Mouse (Mus musculus) midbrain, embryonic 14.5 days (tissue): ENCODE results near the gene Podn. TPM values are rescaled to one million over a fixed set of nuclear protein-coding genes. Genes with fewer than 3 reads are reported as not detected.

ENCODE experiments used
- ATAC-seq: fragments of 200-750 bp; cut with Nextera tagmentation; 2 replicates; pipeline ENCODE4 v1.8.0; 2017; ENCODE audit warnings: moderate number of reproducible peaks, moderate library complexity; ENCODE audit not compliant: low FRiP score, low TSS enrichment
- DNase-seq: peaks from one replicate; pipeline ENCODE4 v3.0.0-alpha.2; 2015
- H3K27ac ChIP-seq: fragments of 300-500 bp; sonication (generic); replicated peaks from 2 replicates; pipeline ENCODE4 v1.5.1; 2014; ENCODE audit warnings: mild to moderate bottlenecking, low read depth, low read length, moderate library complexity
- H3K27me3 ChIP-seq: fragments of 300-500 bp; sonication (generic); 2 replicates; pipeline ENCODE4 v1.6.1; 2014; ENCODE audit warnings: low read length, control low read depth, mixed read lengths; ENCODE audit not compliant: control insufficient read depth, insufficient read depth
- H3K36me3 ChIP-seq: fragments of 300-500 bp; sonication (generic); 2 replicates; pipeline ENCODE4 v1.6.1; 2014; ENCODE audit warnings: low read length, control low read depth; ENCODE audit not compliant: control insufficient read depth, insufficient read depth
- H3K4me1 ChIP-seq: fragments of 300-500 bp; sonication (generic); 2 replicates; pipeline ENCODE4 v1.6.1; 2014; ENCODE audit warnings: mild to moderate bottlenecking, antibody characterized with exemption, low read length, control low read depth; ENCODE audit not compliant: control insufficient read depth, insufficient read depth
- H3K4me2 ChIP-seq: fragments of 300-500 bp; sonication (generic); 2 replicates; pipeline ENCODE4 v1.6.1; 2014; ENCODE audit warnings: mild to moderate bottlenecking, low read length, moderate library complexity
- H3K4me3 ChIP-seq: fragments of 300-500 bp; sonication (generic); replicated peaks from 2 replicates; pipeline ENCODE4 v1.5.1; 2014; ENCODE audit warnings: low read depth, low read length
- H3K9ac ChIP-seq: fragments of 300-500 bp; sonication (generic); replicated peaks from 2 replicates; pipeline ENCODE4 v1.6.1; 2014; ENCODE audit warnings: mild to moderate bottlenecking, low read length, moderate library complexity
- H3K9me3 ChIP-seq: fragments of 300-500 bp; sonication (generic); 2 replicates; pipeline ENCODE4 v1.6.1; 2016; ENCODE audit warnings: low read length, control low read depth, mixed read lengths; ENCODE audit not compliant: control insufficient read depth
- WGBS: fragments of 180-500 bp; shearing (Covaris S2); extraction: QIAGEN DNeasy Blood & Tissue Kit; methylation state at CpG from one replicate; pipeline ENCODE4 v1.1.7; 2014; 5-methylcytosine and 5-hydroxymethylcytosine counted together
- polyA plus RNA-seq: library from polyadenylated mRNA; unstranded; fragments of >200 nt; fragmentation: Nextera tagmentation; extraction: Ambion mirVana; gene quantifications from 2 replicates; pipeline ENCODE4 v1.2.1, GENCODE M21; 2014

The Podn gene
- polyA plus RNA-seq, 1 experiment from 2014 or later: 0.12 TPM

DNA sequence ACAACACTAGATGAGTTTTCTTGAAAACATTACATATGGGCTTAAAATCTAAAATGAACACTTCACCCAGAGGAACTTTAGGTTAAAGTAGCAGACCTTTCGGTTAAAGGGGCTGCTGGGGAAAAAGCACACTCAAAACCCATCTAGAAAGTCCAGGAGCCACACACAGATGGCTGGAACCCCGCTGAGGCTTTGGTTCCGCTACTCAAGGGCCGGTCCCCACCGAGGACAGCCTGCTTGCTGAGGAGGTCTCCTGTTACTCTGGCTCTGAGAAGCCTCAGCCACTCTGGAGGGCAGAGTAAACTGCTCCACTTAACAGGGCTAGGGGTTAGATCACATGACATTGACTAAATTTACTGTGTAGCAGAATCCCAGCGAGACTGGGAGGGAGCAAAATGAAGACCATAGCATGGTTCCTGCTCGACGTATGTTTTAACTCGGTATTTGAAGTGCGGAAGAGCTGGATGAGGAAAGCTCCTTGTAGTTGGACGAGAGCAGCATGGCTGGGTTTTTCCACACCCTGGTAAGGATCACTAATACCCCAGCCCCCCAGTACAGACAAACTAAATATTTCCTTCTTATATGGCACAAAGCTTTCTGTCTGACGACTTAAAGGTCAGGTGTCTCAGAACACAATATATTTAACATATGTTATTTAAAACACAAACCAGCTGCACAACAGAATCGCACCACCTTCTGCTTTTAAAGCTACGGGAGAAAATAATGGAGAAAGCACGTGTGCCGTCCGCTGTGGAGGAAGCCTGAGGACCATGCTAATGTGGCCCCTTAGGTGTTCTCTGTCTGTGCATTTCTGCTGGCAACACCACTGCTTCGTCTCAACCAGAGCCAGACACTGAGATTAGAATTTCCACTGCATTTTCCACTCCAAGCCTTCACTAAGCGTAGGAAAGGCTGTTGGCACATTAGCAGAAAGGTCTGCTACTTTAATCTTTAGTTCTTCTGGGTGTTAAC lies 50.8 kb downstream of the Podn start:
- H3K27ac ChIP-seq: no peak overlapping the region
- H3K9me3 ChIP-seq: no peaks in the 10 kb centered on the region
- H3K27me3 ChIP-seq: no peaks in the 10 kb centered on the region
- peaks cover 55% of the 10 kb centered on the region for H3K36me3 ChIP-seq
- no peak overlapping the region for H3K4me2 ChIP-seq
- no peak overlapping the region for H3K4me3 ChIP-seq
- DNase-seq: no peak
- no peak for ATAC-seq
- no peaks in the 10 kb centered on the region for H3K4me1 ChIP-seq
- 75% methylated on average over 19 of the region's 19 CpGs for WGBS
- no peak overlapping the region for H3K9ac ChIP-seq

- H3K9ac ChIP-seq: no peak overlapping the region
- WGBS: 74% methylated on average over 8 of the region's 8 CpGs
- H3K36me3 ChIP-seq: peaks cover 5% of the 10 kb centered on the region; the same call in 1 of the 2 replicates
- no peaks in the 10 kb centered on the region for H3K9me3 ChIP-seq
- no peak overlapping the region for H3K4me2 ChIP-seq
- ATAC-seq: no peak
- H3K27me3 ChIP-seq: peaks cover 15% of the 10 kb centered on the region; the same call in 1 of the 2 replicates
- H3K4me1 ChIP-seq: no peaks in the 10 kb centered on the region
- no peak overlapping the region for H3K4me3 ChIP-seq
- no peak overlapping the region for H3K27ac ChIP-seq
- no peak for DNase-seq
Observed at GRCm38 (mm10) chr4:108037027-108037426, 59.2 kb downstream of the Podn start.

GRCm38 (mm10) chr4:108033041-108033764 lies 63.0 kb downstream of the Podn start:
- H3K27ac ChIP-seq: no peak overlapping the region
- H3K4me2 ChIP-seq: no peak overlapping the region
- H3K36me3 ChIP-seq: no peaks in the 10 kb centered on the region
- H3K4me3 ChIP-seq: no peak overlapping the region
- peaks cover 37% of the 10 kb centered on the region for H3K27me3 ChIP-seq
- no peak overlapping the region for H3K9ac ChIP-seq
- 82% methylated on average over 8 of the region's 8 CpGs for WGBS
- DNase-seq (no peak), ATAC-seq (no peak)
- H3K4me1 ChIP-seq: no peaks in the 10 kb centered on the region
- H3K9me3 ChIP-seq: no peaks in the 10 kb centered on the region

GRCm38 (mm10) chr4:108032352-108032849 lies 63.8 kb downstream of the Podn start:
- 47% methylated on average over 11 of the region's 11 CpGs for WGBS
- ATAC-seq: no peak
- no peak for DNase-seq
- peak overlapping the region; percentile 99 for H3K4me2 ChIP-seq
- peaks cover 37% of the 10 kb centered on the region for H3K27me3 ChIP-seq
- H3K9me3 ChIP-seq: no peaks in the 10 kb centered on the region
- H3K4me3 ChIP-seq: peak overlapping the region; percentile 52
- H3K4me1 ChIP-seq: no peaks in the 10 kb centered on the region
- peak overlapping the region; percentile 55 for H3K9ac ChIP-seq
- H3K36me3 ChIP-seq: no peaks in the 10 kb centered on the region
- no peak overlapping the region for H3K27ac ChIP-seq

- peak overlapping the region; percentile 55 for H3K9ac ChIP-seq
- H3K27ac ChIP-seq: no peak overlapping the region
- H3K27me3 ChIP-seq: peaks cover 37% of the 10 kb centered on the region
- H3K9me3 ChIP-seq: no peaks in the 10 kb centered on the region
- peak overlapping the region; percentile 99 for H3K4me2 ChIP-seq
- WGBS: under 1% methylated on average over 80 of the region's 86 CpGs
- DNase-seq (peak; percentile 72), ATAC-seq (no peak)
- H3K4me1 ChIP-seq: no peaks in the 10 kb centered on the region
- H3K4me3 ChIP-seq: peak overlapping the region; percentile 52
- no peaks in the 10 kb centered on the region for H3K36me3 ChIP-seq
Observed at GRCm38 (mm10) chr4:108031502-108032351, 64.5 kb downstream of the Podn start.

- Histone ChIP-seq H3K9ac (peak overlapping the region; percentile 55), H3K27me3 (peaks cover 37% of the 10 kb centered on the region), H3K27ac (no peak overlapping the region), H3K4me1 (no peaks in the 10 kb centered on the region), H3K4me3 (peak overlapping the region; percentile 52), H3K4me2 (peak overlapping the region; percentile 99), H3K9me3 (no peaks in the 10 kb centered on the region), H3K36me3 (no peaks in the 10 kb centered on the region)
- DNase-seq (peak; percentile 57), ATAC-seq (no peak; the same call in 1 of the 2 replicates)
- 3% methylated on average over 22 of the region's 22 CpGs for whole genome bisulfite sequencing
Observed at GRCm38 (mm10) chr4:108030888-108031501, 65.2 kb downstream of the Podn start.

DNA sequence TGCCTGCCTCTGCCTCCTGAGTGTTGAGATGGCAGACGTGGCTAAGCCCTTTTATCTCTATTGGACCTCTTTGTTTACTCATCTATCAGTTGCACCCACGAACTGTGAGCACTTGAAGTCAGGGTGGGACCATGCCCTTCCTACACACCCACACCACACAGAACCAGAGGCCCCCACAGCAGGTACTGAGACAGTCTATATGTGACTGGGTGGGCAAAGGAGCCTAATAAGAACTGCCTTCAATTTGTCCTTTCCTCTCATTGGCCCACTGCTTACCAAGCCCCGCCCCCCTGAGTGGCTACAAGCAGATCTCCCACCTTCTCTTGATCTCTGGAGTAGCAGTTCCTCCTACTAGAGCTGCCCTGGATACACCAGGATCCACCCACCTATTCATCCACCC lies 70.1 kb downstream of the Podn start:
- H3K9ac ChIP-seq: no peak overlapping the region
- no peak overlapping the region for H3K4me3 ChIP-seq
- H3K27ac ChIP-seq: no peak overlapping the region
- H3K4me2 ChIP-seq: no peak overlapping the region
- no peak for ATAC-seq
- DNase-seq: no peak
- WGBS: 39% methylated on average over 3 of the region's 3 CpGs
- peaks cover 14% of the 10 kb centered on the region for H3K27me3 ChIP-seq
- no peaks in the 10 kb centered on the region for H3K9me3 ChIP-seq
- no peaks in the 10 kb centered on the region for H3K4me1 ChIP-seq
- H3K36me3 ChIP-seq: no peaks in the 10 kb centered on the region

DNA sequence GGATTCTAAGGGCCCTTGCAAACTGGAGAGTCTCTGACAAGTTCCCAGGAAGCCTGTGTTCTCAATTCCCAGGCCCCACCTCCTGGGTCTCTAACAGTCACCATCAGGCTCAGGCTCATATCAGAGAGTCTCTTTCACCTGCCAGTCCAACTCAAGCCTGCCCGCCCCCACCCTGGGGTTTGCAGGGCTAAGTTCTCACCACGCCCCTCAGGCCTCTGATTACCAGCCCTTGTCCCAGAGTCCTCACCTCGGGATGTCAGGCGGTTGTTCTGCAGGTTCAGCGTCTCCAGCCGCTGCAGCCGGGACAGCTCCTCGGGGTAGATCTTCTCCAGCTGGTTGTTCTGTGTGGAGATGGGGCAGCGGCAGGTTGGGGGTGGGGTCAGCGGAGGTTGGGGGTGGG lies 71.0 kb downstream of the Podn start:
- WGBS: 3% methylated on average over 10 of the region's 10 CpGs

More for the DNA sequence above, 71.0 kb downstream of the Podn start:
- DNase-seq (no peak), ATAC-seq (no peak)
- Histone ChIP-seq H3K4me1 (no peaks in the 10 kb centered on the region), H3K36me3 (no peaks in the 10 kb centered on the region), H3K27ac (no peak overlapping the region), H3K9me3 (no peaks in the 10 kb centered on the region), H3K4me3 (no peak overlapping the region), H3K9ac (no peak overlapping the region), H3K27me3 (peaks cover 5% of the 10 kb centered on the region; the same call in 1 of the 2 replicates), H3K4me2 (no peak overlapping the region)
